Mouse (Mus musculus): ENCODE measurements around the gene Nmnat3. TPM values are rescaled to one million over a fixed set of nuclear protein-coding genes. Genes with fewer than 3 reads are reported as not detected.

The Nmnat3 gene
- polyA plus RNA-seq, 1 experiment from 2014 or later = 2.7 TPM

DNA sequence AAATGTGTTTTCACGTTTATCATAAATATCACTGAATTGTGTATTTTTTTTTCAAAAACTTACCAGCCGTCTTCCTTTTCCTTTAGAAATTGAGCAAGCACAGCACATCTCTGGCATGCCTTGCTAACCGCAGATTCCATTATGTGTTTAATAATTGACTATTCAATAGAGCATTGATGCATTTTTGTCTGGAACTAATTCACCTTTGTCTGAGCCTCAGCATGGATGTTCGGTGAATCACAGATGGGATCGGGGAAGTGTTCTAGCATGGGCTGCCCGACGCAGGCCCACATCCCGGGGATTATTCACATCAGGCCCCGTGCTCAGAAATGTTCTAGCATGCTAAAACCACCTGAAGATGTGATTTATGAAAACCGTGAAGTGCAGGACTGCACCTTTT, 12.2 kb upstream of the Nmnat3 start:
- DNase-seq (ENCODE audit: low spot score) (no peak), ATAC-seq (ENCODE audit: insufficient number of reproducible peaks, low FRiP score, low TSS enrichment, low read depth) (no peak)
- Histone ChIP-seq H3K4me2 (ENCODE audit: low read depth, severe bottlenecking) (no peak overlapping the region), H3K36me3 (ENCODE audit: control insufficient read depth, insufficient read depth, low read length) (no peaks in the 10 kb centered on the region), H3K4me1 (ENCODE audit: control insufficient read depth, insufficient read depth, low read length) (0 out of 2 replicates have a peak, but pooled peaks cover 2% of the 10 kb centered on the region), H3K9me3 (ENCODE audit: control insufficient read depth, low read length) (no peaks in the 10 kb centered on the region), H3K27ac (replicated peaks; ENCODE audit: low read depth, low read length) (no peak overlapping the region), H3K27me3 (ENCODE audit: control insufficient read depth, insufficient read depth, low read length) (no peaks in the 10 kb centered on the region), H3K9ac (ENCODE audit: low read length) (no peak overlapping the region), H3K4me3 (ENCODE audit: low read depth, low read length) (no peak overlapping the region)
- WGBS = 92% methylated on average over 10 of the region's 10 CpGs

DNA sequence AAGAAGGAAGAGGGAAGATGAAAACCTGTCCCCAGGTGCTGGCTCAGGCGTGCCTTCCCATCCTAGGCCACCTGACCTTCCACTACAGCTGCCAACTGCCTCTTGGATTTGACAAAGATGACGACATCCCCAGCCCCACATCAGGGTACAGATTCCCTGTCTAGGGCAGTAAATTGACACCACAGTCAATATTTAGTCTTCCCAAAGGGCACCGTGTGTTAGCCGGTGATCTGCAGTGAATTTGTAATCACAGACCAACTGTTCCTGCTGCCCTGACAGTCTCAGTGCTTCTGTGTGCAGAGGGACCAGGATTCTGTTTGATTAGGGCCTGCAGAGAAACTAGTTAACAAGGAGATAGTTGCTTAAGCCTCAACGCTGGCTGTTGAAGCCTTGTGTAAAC, 7.1 kb upstream of the Nmnat3 start:
- Histone ChIP-seq H3K4me1 (ENCODE audit: control insufficient read depth, insufficient read depth, low read length) (no peaks in the 10 kb centered on the region), H3K9me3 (ENCODE audit: control insufficient read depth, low read length) (no peaks in the 10 kb centered on the region), H3K4me2 (ENCODE audit: low read depth, severe bottlenecking) (no peak overlapping the region), H3K27ac (replicated peaks; ENCODE audit: low read depth, low read length) (no peak overlapping the region), H3K4me3 (ENCODE audit: low read depth, low read length) (no peak overlapping the region), H3K36me3 (ENCODE audit: control insufficient read depth, insufficient read depth, low read length) (no peaks in the 10 kb centered on the region), H3K27me3 (ENCODE audit: control insufficient read depth, insufficient read depth, low read length) (no peaks in the 10 kb centered on the region), H3K9ac (ENCODE audit: low read length) (no peak overlapping the region)
- no peak for ATAC-seq (ENCODE audit: insufficient number of reproducible peaks, low FRiP score, low TSS enrichment, low read depth)
- 74% methylated on average over 5 of the region's 5 CpGs for WGBS
- DNase-seq (ENCODE audit: low spot score) = no peak

DNA sequence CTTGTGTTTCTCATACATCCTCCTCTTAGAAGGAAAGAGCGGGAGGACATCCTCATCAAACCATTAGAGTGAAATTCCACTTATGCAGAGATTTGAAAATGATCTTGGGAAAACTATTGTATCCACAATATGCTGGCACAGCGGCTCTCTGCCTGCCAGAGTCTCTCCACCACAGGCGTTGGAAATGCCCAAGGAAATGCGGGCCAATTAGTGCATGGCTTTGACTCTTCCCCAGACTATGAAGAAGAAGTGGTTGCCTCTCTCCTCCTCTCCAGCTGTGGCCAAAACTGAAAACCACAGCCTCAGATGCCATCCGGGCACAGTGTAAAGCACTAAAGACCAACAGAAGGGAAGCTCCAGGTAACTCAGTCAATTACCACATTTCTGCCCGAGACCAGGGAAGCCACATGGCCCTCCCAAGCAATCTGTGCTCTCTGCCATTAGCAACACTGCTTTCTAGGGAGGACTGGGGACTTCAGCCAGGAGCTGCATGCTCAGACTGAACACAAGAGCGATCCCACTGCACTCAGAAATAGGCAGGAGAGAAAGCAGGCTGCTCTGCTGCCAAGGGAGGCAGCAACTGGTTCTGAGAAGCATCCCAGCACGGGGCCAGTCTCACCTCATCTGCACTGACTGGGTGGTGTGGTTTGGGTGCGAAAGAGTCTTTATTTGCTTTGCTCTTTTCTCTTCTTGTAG, 1.5 kb upstream of the Nmnat3 start:
- H3K36me3 ChIP-seq (ENCODE audit: control insufficient read depth, insufficient read depth, low read length) = no peaks in the 10 kb centered on the region
- no peak overlapping the region for H3K27ac ChIP-seq (replicated peaks; ENCODE audit: low read depth, low read length)
- no peak overlapping the region for H3K4me2 ChIP-seq (ENCODE audit: low read depth, severe bottlenecking)
- no peak overlapping the region for H3K9ac ChIP-seq (ENCODE audit: low read length)
- WGBS = 84% methylated on average over 9 of the region's 9 CpGs
- DNase-seq (ENCODE audit: low spot score) (no peak), ATAC-seq (ENCODE audit: insufficient number of reproducible peaks, low FRiP score, low TSS enrichment, low read depth) (no peak)
- no peaks in the 10 kb centered on the region for H3K4me1 ChIP-seq (ENCODE audit: control insufficient read depth, insufficient read depth, low read length)
- H3K9me3 ChIP-seq (ENCODE audit: control insufficient read depth, low read length) = no peaks in the 10 kb centered on the region
- no peaks in the 10 kb centered on the region for H3K27me3 ChIP-seq (ENCODE audit: control insufficient read depth, insufficient read depth, low read length)
- H3K4me3 ChIP-seq (ENCODE audit: low read depth, low read length) = no peak overlapping the region

DNA sequence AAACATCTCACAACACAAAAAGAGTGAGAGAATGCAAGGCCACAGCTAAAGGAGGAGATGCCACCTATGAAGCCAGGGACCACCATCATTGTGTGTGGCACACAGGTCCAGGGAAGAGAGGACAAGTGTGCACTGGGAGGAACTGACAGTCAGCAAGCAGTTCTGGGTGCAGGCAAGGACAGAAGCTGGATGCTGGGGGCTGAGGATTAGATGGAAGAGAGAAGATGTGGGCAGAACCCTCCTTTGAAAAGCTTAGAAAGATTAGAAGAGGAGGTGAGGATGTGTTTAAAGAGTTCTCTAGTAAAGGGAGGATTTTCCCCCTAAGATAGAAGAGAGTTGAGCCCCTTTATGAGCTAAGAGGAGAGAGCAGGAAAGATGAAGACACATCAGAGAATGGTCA, 2.4 kb downstream of the Nmnat3 start:
- ATAC-seq (ENCODE audit: insufficient number of reproducible peaks, low FRiP score, low TSS enrichment, low read depth) (no peak), DNase-seq (ENCODE audit: low spot score) (no peak)
- Histone ChIP-seq H3K36me3 (ENCODE audit: control insufficient read depth, insufficient read depth, low read length) (no peaks in the 10 kb centered on the region), H3K4me3 (ENCODE audit: low read depth, low read length) (no peak overlapping the region), H3K27me3 (ENCODE audit: control insufficient read depth, insufficient read depth, low read length) (no peaks in the 10 kb centered on the region), H3K9me3 (ENCODE audit: control insufficient read depth, low read length) (no peaks in the 10 kb centered on the region), H3K4me1 (ENCODE audit: control insufficient read depth, insufficient read depth, low read length) (no peaks in the 10 kb centered on the region), H3K9ac (ENCODE audit: low read length) (no peak overlapping the region), H3K4me2 (ENCODE audit: low read depth, severe bottlenecking) (no peak overlapping the region), H3K27ac (replicated peaks; ENCODE audit: low read depth, low read length) (no peak overlapping the region)

DNA sequence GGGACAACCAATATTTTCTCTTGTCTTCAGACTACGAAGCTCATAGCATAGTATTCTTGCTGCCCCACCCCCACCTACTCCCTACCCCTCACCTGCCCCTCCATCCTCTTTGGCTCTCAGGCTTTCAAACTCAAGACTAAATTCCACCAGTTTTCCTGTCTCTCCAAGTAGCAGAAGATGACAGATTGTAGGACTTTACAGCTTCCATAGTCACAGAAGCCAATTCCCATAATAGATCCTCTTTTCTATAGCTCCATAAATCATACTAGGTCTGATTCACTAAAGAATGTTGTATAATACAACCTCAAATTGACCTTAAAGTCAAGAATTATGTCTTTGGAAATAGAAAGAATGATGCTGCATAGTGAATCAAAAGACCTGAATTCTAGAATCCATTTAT, 3.4 kb downstream of the Nmnat3 start:
- Histone ChIP-seq H3K4me3 (ENCODE audit: low read depth, low read length) (no peak overlapping the region), H3K27ac (replicated peaks; ENCODE audit: low read depth, low read length) (no peak overlapping the region), H3K4me1 (ENCODE audit: control insufficient read depth, insufficient read depth, low read length) (no peaks in the 10 kb centered on the region), H3K9ac (ENCODE audit: low read length) (no peak overlapping the region), H3K9me3 (ENCODE audit: control insufficient read depth, low read length) (no peaks in the 10 kb centered on the region), H3K36me3 (ENCODE audit: control insufficient read depth, insufficient read depth, low read length) (no peaks in the 10 kb centered on the region), H3K4me2 (ENCODE audit: low read depth, severe bottlenecking) (no peak overlapping the region), H3K27me3 (ENCODE audit: control insufficient read depth, insufficient read depth, low read length) (no peaks in the 10 kb centered on the region)
- DNase-seq (ENCODE audit: low spot score) (no peak), ATAC-seq (ENCODE audit: insufficient number of reproducible peaks, low FRiP score, low TSS enrichment, low read depth) (no peak)
- 89% methylated on average over 1 of the region's 1 CpGs for WGBS

DNA sequence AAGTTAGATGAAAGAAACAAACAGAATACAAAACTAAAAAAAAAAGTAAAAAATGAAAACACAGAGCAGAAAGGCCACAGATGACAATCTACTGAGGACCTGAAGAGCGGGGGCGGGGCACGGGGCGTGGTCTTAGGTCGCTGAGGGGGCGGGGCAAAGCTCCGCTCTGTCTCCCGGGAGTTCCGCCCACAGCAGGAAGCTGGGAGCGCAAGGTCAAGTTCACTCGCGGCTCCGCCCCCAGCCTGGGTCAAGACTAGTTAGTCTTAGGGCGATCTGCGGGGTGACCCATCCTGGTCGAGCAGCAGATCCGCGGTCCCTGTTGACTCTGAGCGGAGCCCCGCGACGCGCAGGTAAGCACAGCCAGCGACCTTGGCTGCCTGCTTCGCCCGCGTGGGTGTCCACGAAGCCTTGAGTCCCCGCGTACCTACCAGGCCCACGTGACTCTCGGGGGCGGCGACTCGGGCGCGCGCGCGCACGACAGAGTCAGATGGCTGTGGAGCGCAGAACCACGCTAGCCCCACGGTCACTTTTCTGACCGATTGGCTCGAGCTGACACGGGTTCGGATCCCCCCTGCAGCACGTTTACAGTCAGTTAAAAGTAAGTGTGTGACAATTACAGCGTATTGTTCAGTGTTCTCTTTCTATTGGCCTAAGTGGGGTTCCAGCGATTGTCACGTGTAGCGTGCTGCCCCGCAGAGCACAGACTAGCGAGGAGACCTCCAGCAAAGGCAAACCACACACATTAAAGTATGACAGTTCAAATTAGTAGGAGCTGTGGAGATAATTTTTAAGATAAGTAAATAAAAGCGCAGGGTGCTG, 9.4 kb downstream of the Nmnat3 start:
- ATAC-seq (ENCODE audit: insufficient number of reproducible peaks, low FRiP score, low TSS enrichment, low read depth) = peak; percentile 89
- Histone ChIP-seq H3K4me1 (ENCODE audit: control insufficient read depth, insufficient read depth, low read length) (peaks cover 5% of the 10 kb centered on the region), H3K36me3 (ENCODE audit: control insufficient read depth, insufficient read depth, low read length) (no peaks in the 10 kb centered on the region), H3K27me3 (ENCODE audit: control insufficient read depth, insufficient read depth, low read length) (no peaks in the 10 kb centered on the region), H3K9me3 (ENCODE audit: control insufficient read depth, low read length) (no peaks in the 10 kb centered on the region), H3K27ac (replicated peaks; ENCODE audit: low read depth, low read length) (no peak overlapping the region), H3K9ac (ENCODE audit: low read length) (peak overlapping the region; percentile 45; the same call in 1 of the 2 replicates), H3K4me2 (ENCODE audit: low read depth, severe bottlenecking) (peak overlapping the region; percentile 60), H3K4me3 (ENCODE audit: low read depth, low read length) (peak overlapping the region; percentile 56)
- 2% methylated on average over 56 of the region's 56 CpGs for WGBS
- peak; percentile 90 for DNase-seq (ENCODE audit: low spot score)

DNA sequence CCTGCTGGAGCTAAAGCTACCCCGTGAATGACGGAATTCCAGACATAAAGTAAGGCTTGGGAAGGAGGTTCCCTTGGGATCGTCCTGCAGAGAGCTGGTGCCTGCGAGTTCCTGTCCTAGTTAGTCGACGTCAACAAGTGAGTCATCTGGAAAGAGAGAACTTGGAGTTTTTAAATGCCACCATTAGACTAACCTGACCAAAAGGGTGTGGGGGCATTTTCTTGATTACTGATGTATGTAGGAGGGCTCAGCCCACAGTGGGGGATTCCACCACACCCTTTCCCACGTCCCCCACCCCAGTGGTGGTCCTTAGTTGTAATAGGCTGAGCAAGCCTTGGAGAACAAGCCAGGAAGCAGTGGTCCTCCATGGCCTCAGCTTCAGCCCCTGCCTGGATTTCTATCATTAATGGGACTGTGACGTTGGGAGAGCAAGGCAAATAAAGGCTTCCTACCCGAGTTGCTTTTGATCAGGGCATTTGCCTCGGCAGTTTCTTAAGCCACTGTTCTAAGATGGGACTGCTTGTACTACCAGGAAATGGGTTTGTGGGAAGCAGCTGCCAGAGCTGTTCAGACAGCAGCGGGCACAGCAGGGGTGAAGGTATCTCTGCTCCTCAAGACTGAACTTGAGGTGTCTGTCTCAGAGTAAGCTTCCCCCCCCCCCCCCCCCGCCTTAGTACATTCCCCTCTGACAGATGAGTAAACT, 10.2 kb downstream of the Nmnat3 start:
- no peak overlapping the region for H3K27ac ChIP-seq (replicated peaks; ENCODE audit: low read depth, low read length)
- H3K4me1 ChIP-seq (ENCODE audit: control insufficient read depth, insufficient read depth, low read length) = peaks cover 5% of the 10 kb centered on the region
- WGBS = 10% methylated on average over 11 of the region's 12 CpGs
- peak overlapping the region; percentile 60 for H3K4me2 ChIP-seq (ENCODE audit: low read depth, severe bottlenecking)
- no peaks in the 10 kb centered on the region for H3K36me3 ChIP-seq (ENCODE audit: control insufficient read depth, insufficient read depth, low read length)
- peak overlapping the region; percentile 45; the same call in 1 of the 2 replicates for H3K9ac ChIP-seq (ENCODE audit: low read length)
- H3K4me3 ChIP-seq (ENCODE audit: low read depth, low read length) = peak overlapping the region; percentile 56
- no peaks in the 10 kb centered on the region for H3K27me3 ChIP-seq (ENCODE audit: control insufficient read depth, insufficient read depth, low read length)
- DNase-seq (ENCODE audit: low spot score) (peak; percentile 36), ATAC-seq (ENCODE audit: insufficient number of reproducible peaks, low FRiP score, low TSS enrichment, low read depth) (peak; percentile 28; the same call in 1 of the 2 replicates)
- H3K9me3 ChIP-seq (ENCODE audit: control insufficient read depth, low read length) = no peaks in the 10 kb centered on the region

DNA sequence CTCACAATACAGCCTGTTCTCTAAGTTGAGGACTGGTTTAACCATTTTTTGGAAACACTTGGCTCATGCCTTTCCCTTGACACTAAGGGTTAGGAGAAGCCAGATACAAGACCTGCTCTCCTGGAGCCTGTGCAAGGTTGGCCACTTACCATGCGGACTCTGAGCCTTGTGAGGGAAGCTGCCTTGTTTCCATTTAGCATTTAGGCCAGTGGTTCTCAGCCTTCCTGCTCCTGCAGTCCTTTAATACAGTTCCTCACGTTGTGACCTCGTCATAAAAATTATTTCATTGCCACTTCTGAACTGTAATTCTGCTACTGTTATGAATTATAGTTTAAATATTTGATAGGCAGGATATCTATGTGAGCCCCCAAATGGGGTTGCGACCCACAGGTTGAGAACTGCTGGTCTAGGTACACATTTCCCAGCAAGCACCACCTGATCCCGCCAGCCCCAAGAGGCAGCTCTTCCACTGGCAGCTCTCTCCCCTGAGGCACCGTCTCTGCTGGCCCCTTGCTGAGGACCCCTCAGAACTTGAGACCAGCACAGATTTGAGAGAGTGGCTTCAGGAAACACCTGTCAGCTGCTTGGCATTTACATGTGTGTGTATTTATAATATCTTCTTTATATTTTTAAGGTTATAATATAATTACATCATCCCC, 10.8 kb downstream of the Nmnat3 start:
- Histone ChIP-seq H3K4me2 (ENCODE audit: low read depth, severe bottlenecking) (no peak overlapping the region), H3K9ac (ENCODE audit: low read length) (no peak overlapping the region), H3K9me3 (ENCODE audit: control insufficient read depth, low read length) (no peaks in the 10 kb centered on the region), H3K27me3 (ENCODE audit: control insufficient read depth, insufficient read depth, low read length) (no peaks in the 10 kb centered on the region), H3K27ac (replicated peaks; ENCODE audit: low read depth, low read length) (no peak overlapping the region), H3K36me3 (ENCODE audit: control insufficient read depth, insufficient read depth, low read length) (no peaks in the 10 kb centered on the region), H3K4me1 (ENCODE audit: control insufficient read depth, insufficient read depth, low read length) (peaks cover 5% of the 10 kb centered on the region), H3K4me3 (ENCODE audit: low read depth, low read length) (no peak overlapping the region)
- no peak for DNase-seq (ENCODE audit: low spot score)
- no peak for ATAC-seq (ENCODE audit: insufficient number of reproducible peaks, low FRiP score, low TSS enrichment, low read depth)
- WGBS = 74% methylated on average over 6 of the region's 6 CpGs

Measured in limb, embryonic 11.5 days (tissue).